Mouse (Mus musculus) inflammation-experienced regulatory T-cells, adult 16 weeks (primary cell): ENCODE measurements around the gene Olfr267. TPM values are rescaled to one million over a fixed set of nuclear protein-coding genes. Genes with fewer than 3 reads are reported as not detected.

Source experiments
- polyA plus RNA-seq: library from polyadenylated mRNA; unstranded; fragments of 100-300 nt; shearing (Covaris generic); gene quantifications from one replicate; pipeline ENCODE4 v1.2.1, GENCODE M21; 2017

Olfr267 gene
- polyA plus RNA-seq, result not detected

DNA sequence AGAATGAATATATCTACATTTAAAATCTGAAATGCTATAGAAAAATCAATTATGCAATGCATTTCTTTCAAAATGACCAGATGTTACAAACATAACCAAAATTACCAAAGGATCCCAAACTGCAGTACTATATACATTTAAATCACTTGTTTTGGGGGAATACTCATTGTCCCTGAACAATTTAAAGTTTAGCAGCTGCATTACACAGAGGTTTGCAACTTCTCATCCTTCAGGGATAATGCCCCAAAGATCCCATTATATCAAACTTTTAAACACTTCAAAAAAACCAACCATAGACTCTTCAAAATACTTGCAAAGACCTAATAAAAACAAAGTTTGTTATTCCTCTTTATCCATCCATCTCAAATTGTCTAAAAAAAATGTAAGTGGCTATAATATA, at the start of gene Olfr267:
Gene Olfr267 (minus strand): TSS at position 101 of the 400 bp plus-strand sequence.

Other genes with a start within 250 kb of the Olfr267 start
- gene Lpar1, start 233.8 kb downstream of the Olfr267 start, polyA plus RNA-seq, result not detected
- 48.0 TPM for gene Ecpas, start 125.0 kb upstream of the Olfr267 start, polyA plus RNA-seq
- not detected for gene Zkscan16, start 155.9 kb upstream of the Olfr267 start, polyA plus RNA-seq
- gene Ptgr1, start 199.4 kb upstream of the Olfr267 start, polyA plus RNA-seq, result 0.46 TPM
- 0.63 TPM for gene Dnajc25, start 207.3 kb upstream of the Olfr267 start, polyA plus RNA-seq
- not detected for gene Gm20503, start 215.5 kb upstream of the Olfr267 start, polyA plus RNA-seq
- 134 TPM for gene Gng10, start 247.4 kb upstream of the Olfr267 start, polyA plus RNA-seq